Mouse (Mus musculus): ENCODE results near the gene Grhpr. TPM values are rescaled to one million over a fixed set of nuclear protein-coding genes. Genes with fewer than 3 reads are reported as not detected.

Gene Grhpr
- total and polyA plus RNA-seq, 3 experiments, result 76.6 to 204 (median 107) TPM

GRCm38 (mm10) chr4:44993847-44994246 is 12.7 kb downstream of the Grhpr start:
- Histone ChIP-seq H3K79me2 (replicated peaks; ENCODE audit: control insufficient read depth, extremely low read depth, insufficient read depth, poor library complexity, severe bottlenecking) (peaks cover under 1% of the 10 kb centered on the region; the same call in 1 of the 2 replicates), H3K27me3 (replicated peaks) (no peaks in the 10 kb centered on the region), H3K9ac (ENCODE audit: insufficient read depth, low read depth) (no peak overlapping the region), H3K36me3 (replicated peaks in 1 of 2; ENCODE audit: control insufficient read depth in 1 of 2, insufficient read depth in 1 of 2, low read length in 1 of 2) (peaks cover 49 to 66% of the 10 kb centered on the region in 2 experiments), H3K4me1 (ENCODE audit: control insufficient read depth in 1 of 2, insufficient read depth in 2 of 2) (peaks cover 0 to 27% of the 10 kb centered on the region in 2 experiments; a peak in 1 of 4 replicates), H3K27ac (ENCODE audit: insufficient read depth, low read depth) (no peak overlapping the region), H3K4me2 (ENCODE audit: insufficient read depth, low read depth, poor library complexity, severe bottlenecking) (no peak overlapping the region), H3K9me3 (replicated peaks; ENCODE audit: low read length) (no peaks in the 10 kb centered on the region), H3K4me3 (replicated peaks in 1 of 3; ENCODE audit: low read depth in 2 of 3, low read length in 2 of 3, poor library complexity in 1 of 3) (no peak overlapping the region)
- no peak for DNase-seq (ENCODE audit: extremely low read depth)
- dilution Hi-C loops (cut with MboI; ENCODE audit: extremely low pct_ligation_motif_present, extremely low pct_unique_long_range_greater_than_20kb, low sequenced_read_pairs), result no loop called here
- TF ChIP-seq NELFE (IDR thresholded peaks at IDR 0.05; ENCODE audit: low read depth, low read length) (no peak), IRF4 (IDR thresholded peaks at IDR 0.05; ENCODE audit: low read depth, low read length) (no peak), GABPA (IDR thresholded peaks at IDR 0.05; ENCODE audit: insufficient replicate concordance, low read depth, low read length) (no peak), SIN3A (IDR thresholded peaks at IDR 0.05; ENCODE audit: low read length) (no peak), TCF12 (IDR thresholded peaks at IDR 0.05; ENCODE audit: low read depth, low read length) (no peak), POLR2AphosphoS2 (IDR thresholded peaks at IDR 0.05; ENCODE audit: low read depth, low read length) (no peak), USF1 (IDR thresholded peaks at IDR 0.05; ENCODE audit: low read depth, low read length) (no peak), CHD2 (IDR thresholded peaks at IDR 0.05; ENCODE audit: low read length) (no peak), RAD21 (IDR thresholded peaks at IDR 0.05; ENCODE audit: low read depth, low read length) (no peak), ZMIZ1 (IDR thresholded peaks at IDR 0.05; ENCODE audit: low read depth, low read length) (no peak), ZKSCAN1 (IDR thresholded peaks at IDR 0.05; ENCODE audit: borderline replicate concordance, low read depth, low read length) (no peak)
- in situ Hi-C loops (cut with MboI; ENCODE audit: low pct_ligation_motif_present, low pct_unique_long_range_greater_than_20kb, low sequenced_read_pairs), result no loop called here

DNA sequence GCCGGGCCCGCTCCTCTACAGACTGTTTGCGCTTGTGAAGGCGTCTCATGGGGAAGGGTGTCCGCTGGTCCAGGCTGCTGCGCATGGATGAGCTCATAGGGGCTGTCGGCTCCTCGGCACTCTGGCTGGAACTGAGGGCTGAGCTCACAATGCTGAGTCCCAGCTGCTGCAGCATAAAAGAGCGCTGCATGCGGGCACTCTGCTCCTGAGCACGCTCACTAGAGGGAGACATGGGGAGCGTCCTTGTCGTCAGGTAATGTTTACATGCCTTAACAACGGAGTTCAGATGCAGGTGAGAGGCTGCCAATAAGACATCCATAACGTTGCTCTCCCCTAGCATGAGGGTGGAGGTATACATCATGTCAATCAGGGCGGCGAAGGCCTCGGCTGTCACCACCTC is 13.6 kb downstream of the Grhpr start:
- no peak for DNase-seq (ENCODE audit: extremely low read depth)
- Histone ChIP-seq H3K9me3 (replicated peaks; ENCODE audit: low read length) (no peaks in the 10 kb centered on the region), H3K27me3 (replicated peaks) (no peaks in the 10 kb centered on the region), H3K4me3 (replicated peaks in 1 of 3; ENCODE audit: low read depth in 2 of 3, low read length in 2 of 3, poor library complexity in 1 of 3) (no peak overlapping the region), H3K9ac (ENCODE audit: insufficient read depth, low read depth) (no peak overlapping the region), H3K79me2 (replicated peaks; ENCODE audit: control insufficient read depth, extremely low read depth, insufficient read depth, poor library complexity, severe bottlenecking) (peaks cover 3% of the 10 kb centered on the region; the same call in 1 of the 2 replicates), H3K27ac (ENCODE audit: insufficient read depth, low read depth) (no peak overlapping the region), H3K4me2 (ENCODE audit: insufficient read depth, low read depth, poor library complexity, severe bottlenecking) (no peak overlapping the region), H3K36me3 (replicated peaks in 1 of 2; ENCODE audit: control insufficient read depth in 1 of 2, insufficient read depth in 1 of 2, low read length in 1 of 2) (peaks cover 44 to 57% of the 10 kb centered on the region in 2 experiments), H3K4me1 (ENCODE audit: control insufficient read depth in 1 of 2, insufficient read depth in 2 of 2) (peaks cover 0 to 32% of the 10 kb centered on the region in 2 experiments; a peak in 2 of 4 replicates)
- dilution Hi-C loops (cut with MboI; ENCODE audit: extremely low pct_ligation_motif_present, extremely low pct_unique_long_range_greater_than_20kb, low sequenced_read_pairs), result no loop called here
- TF ChIP-seq GABPA (IDR thresholded peaks at IDR 0.05; ENCODE audit: insufficient replicate concordance, low read depth, low read length), result no peak
- TF ChIP-seq HCFC1 (IDR thresholded peaks at IDR 0.05; ENCODE audit: low read depth, low read length), result no peak
- TF ChIP-seq PAX5 (IDR thresholded peaks at IDR 0.05; ENCODE audit: low read length), result no peak
- no peak for TF ChIP-seq USF2 (conservative IDR thresholded peaks at IDR 0.05; ENCODE audit: low read depth, low read length)
- no peak for TF ChIP-seq POLR2AphosphoS2 (IDR thresholded peaks at IDR 0.05; ENCODE audit: low read depth, low read length)
- TF ChIP-seq JUN (IDR thresholded peaks at IDR 0.05; ENCODE audit: insufficient read depth, low read depth, low read length), result no peak
- TF ChIP-seq MYC (IDR thresholded peaks at IDR 0.05; ENCODE audit: low read depth, low read length), result no peak
- no peak for TF ChIP-seq TBP (conservative IDR thresholded peaks at IDR 0.05; ENCODE audit: low read depth, low read length)
- no peak for TF ChIP-seq MXI1 (IDR thresholded peaks at IDR 0.05; ENCODE audit: low read depth, low read length)
- TF ChIP-seq ZC3H11A (IDR thresholded peaks at IDR 0.05; ENCODE audit: low read depth, low read length), result no peak
- no peak for TF ChIP-seq ZKSCAN1 (IDR thresholded peaks at IDR 0.05; ENCODE audit: borderline replicate concordance, low read depth, low read length)
- TF ChIP-seq SMC3 (IDR thresholded peaks at IDR 0.05; ENCODE audit: low read depth, low read length), result no peak
- no peak for TF ChIP-seq SIN3A (IDR thresholded peaks at IDR 0.05; ENCODE audit: low read length)
- in situ Hi-C loops (cut with MboI; ENCODE audit: low pct_ligation_motif_present, low pct_unique_long_range_greater_than_20kb, low sequenced_read_pairs), result no loop called here
